Mouse (Mus musculus) 416B (cell line): ENCODE data around the gene Gm28308.

Source experiments
- DNase-seq: peaks from one replicate; pipeline ENCODE4 v3.0.0; 2011; ENCODE audit warnings: low read depth

The Gm28308 gene

DNA sequence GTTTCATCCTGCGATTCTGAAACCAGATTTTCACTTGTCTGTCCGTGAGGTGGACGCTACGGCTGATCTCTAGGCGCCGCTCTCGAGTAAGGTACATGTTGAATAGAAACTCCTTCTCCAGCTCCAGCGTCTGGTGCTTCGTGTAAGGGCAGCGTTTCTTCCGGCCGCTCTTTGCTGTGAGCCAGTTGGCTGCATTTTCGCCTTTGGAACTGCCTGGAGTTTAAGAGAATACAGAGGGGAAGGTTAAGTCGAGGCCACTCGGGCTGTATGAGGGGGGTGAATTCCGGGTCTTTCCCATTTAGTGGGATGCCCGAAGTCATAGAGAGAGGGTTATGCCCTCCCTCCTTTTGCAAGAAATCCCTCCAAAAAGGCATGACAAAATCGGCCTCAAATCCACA is 19.4 kb upstream of the Gm28308 start:
- no peak for DNase-seq

GRCm38 (mm10) chr6:52231885-52232567 is 18.9 kb upstream of the Gm28308 start:
- no peak for DNase-seq

- DNase-seq: no peak
Observed at GRCm38 (mm10) chr6:52230516-52231165, 17.5 kb upstream of the Gm28308 start, which contains the start of gene Hoxa9. Gene Hoxa9 (minus strand): TSS chr6:52231089.

GRCm38 (mm10) chr6:52229558-52230416 is 16.6 kb upstream of the Gm28308 start:
- DNase-seq: no peak

- DNase-seq: no peak
Observed at GRCm38 (mm10) chr6:52228475-52229465, 15.6 kb upstream of the Gm28308 start.

DNA sequence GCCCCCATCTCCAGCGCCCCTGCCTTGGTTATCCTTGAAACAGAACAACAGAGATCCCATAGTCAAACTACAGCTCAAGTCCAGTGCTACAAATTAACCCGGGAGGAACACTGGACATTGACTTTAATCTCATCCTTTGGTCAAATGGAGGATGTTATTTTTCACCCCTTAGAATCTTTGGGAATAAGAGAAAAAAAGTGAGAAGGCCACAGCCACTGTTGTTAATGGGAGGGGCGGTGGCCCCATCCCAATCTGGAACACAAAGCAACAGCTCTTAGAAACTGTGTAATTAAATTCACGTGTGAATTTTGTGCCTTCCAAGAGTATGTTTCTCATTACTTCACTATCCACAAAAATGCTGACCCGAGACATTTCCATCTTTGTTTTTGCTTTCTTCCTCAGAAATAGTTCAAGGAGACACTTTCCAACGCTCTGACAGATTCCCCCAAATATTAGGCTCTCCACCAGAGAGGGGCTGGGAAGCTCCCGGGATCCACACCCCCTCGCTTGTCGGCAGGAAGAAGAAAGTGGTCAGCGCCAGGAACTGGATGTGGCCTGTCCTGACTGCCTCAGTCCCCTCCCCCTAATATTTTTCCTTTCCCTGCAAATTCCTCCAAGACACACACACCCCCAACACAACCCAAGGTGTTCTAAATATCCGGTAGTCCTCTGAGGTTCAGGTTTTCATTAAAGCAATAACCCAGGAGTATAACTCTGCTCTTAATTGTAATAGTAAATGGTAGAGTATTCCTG is 14.5 kb upstream of the Gm28308 start:
- DNase-seq: no peak

DNA sequence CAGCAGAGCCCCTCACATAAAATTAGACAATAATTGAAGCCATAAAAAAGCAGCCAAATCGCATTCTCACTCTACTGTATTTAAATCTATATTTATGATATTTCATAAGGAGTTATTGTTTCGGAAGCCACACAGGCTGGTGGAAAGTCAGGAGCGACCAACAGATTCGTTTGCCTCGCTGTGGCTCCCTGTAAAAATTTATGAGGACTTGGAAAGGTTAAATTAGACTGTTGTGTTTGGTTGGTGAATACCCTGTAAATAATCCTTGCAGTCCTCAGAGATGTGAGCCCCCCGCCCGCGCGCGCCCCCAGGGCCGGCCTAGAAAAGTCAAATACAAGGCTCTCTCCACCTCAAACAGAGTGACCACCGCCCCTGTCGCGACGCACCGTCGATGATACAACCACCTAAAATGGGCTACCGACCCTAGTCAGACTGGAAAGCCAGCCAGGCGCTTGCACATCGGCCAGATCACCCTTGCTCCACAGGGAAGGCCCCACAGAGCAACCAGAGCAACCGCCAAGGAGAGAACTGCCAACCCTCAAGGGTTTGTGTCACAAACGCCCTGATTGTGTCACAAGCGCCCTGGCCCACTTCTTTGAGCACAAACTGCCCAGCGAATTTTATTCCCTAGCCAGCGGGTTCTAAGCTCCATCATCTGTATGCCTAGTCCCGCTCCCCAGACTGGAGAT is 13.6 kb upstream of the Gm28308 start:
- DNase-seq: no peak

DNA sequence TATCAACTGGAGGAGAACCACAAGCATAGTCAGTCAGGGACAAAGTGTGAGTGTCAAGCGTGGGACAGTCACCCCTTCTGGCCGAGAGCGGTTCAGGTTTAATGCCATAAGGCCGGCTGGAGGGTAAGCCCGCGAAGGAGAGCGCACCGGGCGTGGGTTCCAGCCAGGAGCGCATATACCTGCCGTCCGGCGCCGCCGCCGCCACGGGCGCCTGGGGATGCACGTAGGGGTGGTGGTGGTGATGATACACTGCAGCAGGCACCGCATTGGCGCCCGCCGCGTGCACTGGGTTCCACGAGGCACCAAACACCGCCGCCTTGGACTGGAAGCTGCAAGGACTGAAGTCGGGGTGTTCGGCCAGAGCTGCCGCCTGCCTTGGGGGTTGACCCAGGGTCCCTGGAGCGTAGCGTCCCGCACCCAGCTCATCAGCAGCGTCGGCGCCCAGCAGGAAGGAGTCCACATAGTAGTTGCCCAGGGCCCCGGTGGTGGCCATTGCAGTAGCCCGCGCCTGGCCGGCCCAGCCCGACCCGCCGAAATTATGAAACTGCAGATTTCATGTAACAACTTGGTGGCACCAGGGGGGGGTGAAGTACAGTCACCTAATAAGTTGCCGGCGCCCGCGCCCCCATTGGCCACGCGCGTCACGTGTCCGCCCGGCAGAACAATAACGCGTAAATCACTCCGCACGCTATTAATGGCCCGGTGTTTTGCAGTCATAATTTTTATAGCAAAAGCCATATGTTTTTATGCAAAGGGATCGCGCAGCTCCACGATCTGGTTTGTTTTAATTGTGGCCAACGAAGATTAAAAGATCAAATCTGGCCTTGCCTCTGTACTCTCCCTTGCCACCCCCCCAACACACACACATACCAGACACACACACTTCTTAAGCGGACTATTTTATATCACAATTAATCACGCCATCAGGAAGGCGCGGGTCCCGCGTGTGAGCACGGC is 12.8 kb upstream of the Gm28308 start:
- no peak for DNase-seq

- DNase-seq: no peak
Observed at GRCm38 (mm10) chr6:52224895-52225611, 11.9 kb upstream of the Gm28308 start.

GRCm38 (mm10) chr6:52223939-52224760 is 11.0 kb upstream of the Gm28308 start:
- no peak for DNase-seq

DNA sequence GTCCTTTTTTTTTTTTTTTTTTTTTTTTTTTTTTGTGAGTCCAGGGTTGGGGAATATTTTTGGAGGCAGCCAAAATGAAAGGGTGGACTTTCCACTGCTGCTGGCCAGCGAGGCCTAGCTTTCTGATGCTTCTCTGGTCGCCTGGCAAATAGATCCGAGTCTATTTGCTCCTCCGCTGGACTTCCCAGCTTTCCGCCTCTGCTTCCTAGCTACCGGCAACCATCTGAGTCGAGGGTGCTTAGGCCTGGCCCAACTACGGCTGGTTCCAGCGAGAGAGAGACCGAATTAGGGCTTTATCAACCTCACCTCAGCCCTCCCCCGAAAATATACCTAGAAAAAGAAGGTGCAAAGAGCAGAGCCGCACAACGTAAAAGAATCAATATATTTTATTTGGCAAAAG is 9.6 kb upstream of the Gm28308 start:
- DNase-seq: no peak

DNA sequence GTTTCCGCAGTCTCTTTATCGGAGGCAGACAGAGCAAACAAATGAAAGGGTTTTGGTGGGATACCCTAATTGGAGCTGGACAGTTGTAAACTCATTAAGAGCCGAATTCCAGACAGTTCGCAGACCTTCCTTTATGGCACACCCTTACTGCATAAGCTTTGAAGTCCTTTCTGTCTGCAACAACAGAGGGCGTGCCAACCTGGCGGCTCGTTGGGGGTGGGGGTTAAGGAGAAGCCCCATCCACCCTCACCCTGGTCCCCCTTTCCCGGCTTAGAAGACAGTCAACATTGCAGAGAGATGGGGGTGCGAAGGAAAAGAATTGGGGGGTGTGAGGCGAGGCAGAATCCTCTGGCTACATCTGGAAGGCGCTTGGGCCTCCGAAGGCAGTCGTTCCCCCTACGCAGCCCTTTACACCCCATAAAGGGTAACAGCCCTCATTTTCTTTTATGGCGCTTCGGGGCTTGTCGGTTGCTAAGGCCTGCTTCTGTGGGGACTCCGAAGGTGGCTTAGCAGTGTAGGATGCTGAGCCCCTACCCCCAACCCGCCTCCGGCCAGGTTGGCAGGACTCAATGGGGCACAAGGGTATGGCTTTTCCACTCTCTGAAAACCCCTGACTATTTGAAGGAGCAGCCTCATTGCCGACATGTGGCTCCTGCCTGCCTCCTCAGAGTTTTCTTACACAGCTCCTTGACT is 9.0 kb upstream of the Gm28308 start:
- no peak for DNase-seq

DNA sequence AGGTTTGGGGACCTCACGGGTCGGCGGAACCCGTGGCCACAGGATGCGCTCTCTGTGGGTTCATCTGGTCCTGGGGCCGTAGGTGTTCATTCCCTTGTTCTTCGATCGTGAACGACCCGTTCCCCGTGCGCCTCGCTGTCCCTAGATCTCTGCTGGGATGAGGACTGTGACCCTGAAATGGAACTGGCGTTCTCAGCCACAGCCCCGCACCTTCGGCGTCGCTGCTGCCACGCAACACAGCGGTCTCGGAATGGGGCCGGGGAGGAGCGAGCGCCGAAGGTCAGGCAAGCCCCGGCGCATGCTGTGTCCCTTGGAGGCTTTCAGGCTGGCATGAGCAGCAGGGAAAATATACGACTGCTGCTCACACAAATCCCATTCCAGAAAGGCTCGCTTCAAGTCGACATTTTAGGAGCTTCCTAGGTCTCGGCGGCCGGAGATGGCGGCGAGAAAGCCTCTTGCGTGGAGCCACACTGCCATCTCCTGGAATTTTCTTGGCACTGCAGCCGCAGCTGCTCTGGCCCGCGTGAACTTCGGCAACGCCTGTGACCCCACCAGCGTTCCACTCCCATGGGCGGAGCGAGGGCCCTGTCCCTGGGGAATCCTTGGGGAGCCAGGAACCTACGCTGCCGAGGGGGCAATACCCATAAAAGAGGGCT is 8.3 kb upstream of the Gm28308 start, which contains the start of gene Hoxa7:
TSS of gene Hoxa7 (minus strand) at position 518 of the 656 bp plus-strand sequence.
- peak; percentile 86 for DNase-seq

GRCm38 (mm10) chr6:52220865-52221310 is 7.7 kb upstream of the Gm28308 start:
- no peak for DNase-seq

GRCm38 (mm10) chr6:52220003-52220864 is 7.1 kb upstream of the Gm28308 start:
- no peak for DNase-seq
